Mouse (Mus musculus): ENCODE results near the gene Oasl1.

DNA sequence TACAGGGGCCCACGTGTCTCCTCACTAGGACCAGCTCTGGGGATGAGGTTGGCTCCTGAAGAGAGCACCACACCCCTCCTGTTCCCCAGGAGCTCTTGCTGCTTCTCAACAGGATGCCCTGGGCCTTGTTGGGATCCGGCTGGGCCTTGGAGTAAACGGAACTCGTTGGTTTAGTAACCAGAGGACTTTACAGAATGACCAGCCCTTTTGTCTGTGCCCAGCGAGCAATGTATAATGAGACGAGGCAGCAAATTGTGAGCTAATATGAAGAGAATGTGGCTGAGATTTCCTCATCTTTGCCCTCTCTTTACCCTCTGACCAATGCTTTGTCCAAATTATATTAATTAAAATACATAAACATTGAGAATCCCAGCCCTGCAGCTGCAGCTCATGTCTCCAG is 46.7 kb upstream of the Oasl1 start:
- no peak for TF ChIP-seq POLR2A (IDR thresholded peaks at IDR 0.05; ENCODE audit: insufficient read depth, low read length)
- TF ChIP-seq CTCF (IDR thresholded peaks at IDR 0.05; ENCODE audit: low read depth, low read length), result no peak
- no peak for TF ChIP-seq EP300 (IDR thresholded peaks at IDR 0.05; ENCODE audit: insufficient read depth, low read depth, low read length)

Data from ES-Bruce4 (cell line).